Mouse (Mus musculus) stomach, postnatal 0 days (tissue): ENCODE results near the gene Cacnb1.

Experiments
- CTCF ChIP-seq: IDR thresholded peaks from 2 replicates; pipeline ENCODE4 v1.5.1; 2016; ENCODE audit warnings: antibody characterized with exemption, low read depth, mild to moderate bottlenecking, moderate library complexity
- EP300 ChIP-seq: optimal IDR thresholded peaks from 2 replicates; pipeline ENCODE3; 2016; ENCODE audit warnings: antibody characterized with exemption

DNA sequence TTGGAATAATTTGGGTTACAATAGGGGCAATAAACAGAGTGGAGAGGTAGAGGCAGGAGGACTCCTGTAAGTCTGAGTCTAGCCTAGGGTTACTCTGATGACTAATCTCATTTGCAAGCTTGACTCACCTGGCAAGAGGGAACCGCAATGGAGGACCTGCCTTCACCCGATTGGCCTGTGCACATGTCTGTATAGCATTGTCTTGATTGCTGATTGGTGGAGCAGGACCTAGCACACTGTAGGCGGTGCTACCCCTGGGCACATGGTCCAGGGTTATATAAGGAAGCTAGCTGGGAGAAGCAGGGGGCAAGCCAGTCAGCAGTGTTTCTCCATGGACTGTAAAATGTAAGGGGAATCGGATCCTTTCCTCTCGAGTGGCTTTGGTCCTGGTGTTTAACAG lies 35.2 kb upstream of the Cacnb1 start:
- no peak for TF ChIP-seq CTCF
- TF ChIP-seq EP300: no peak
